Mouse (Mus musculus): Measurements from ENCODE around the gene Bmt2.

Gene Bmt2

DNA sequence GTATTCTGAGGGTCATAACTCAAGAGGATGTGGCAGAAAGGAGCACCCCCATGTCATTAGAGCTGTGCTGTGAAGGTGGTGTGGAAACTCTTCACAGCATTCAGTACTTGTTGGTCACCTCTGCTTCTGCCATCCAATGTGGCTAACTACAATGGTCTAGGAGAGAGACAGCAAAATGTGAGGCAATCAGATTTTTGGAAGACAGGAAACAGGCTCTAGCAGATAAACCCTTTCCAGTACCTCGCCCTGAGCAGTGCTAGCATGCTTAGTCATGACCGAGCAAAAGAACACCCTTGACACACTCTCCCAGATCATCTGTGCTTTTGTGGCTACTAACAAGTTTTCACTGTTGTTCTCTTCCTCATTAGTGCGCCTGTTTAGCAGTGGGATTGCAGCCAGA, 60.7 kb downstream of the Bmt2 start:
- no peak for DNase-seq (ENCODE audit: low read depth)

DNA sequence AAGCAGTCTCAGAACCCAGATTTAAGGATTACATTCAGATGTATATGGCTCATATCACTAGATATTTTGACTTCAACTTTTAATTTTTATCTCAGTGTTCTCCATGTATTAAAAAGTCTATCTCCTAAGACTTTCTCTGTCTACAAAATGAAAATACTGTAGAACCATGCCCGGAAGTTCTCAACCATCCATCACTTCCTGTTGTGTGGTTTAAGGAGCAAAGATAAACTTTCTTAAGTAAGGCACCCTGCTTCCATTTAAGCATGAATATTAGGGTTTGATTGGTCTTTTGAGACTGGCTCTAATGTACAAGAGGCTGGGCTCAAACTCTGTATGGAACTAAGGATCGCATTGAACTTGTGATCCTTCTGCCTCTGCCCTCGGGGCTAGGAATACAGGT, 63.2 kb downstream of the Bmt2 start:
- DNase-seq (ENCODE audit: low read depth): no peak

- DNase-seq (ENCODE audit: low read depth): no peak
These were observed 64.1 kb downstream of the Bmt2 start for GRCm38 (mm10) chr6:13613671-13614070.

GRCm38 (mm10) chr6:13610869-13611268, 66.9 kb downstream of the Bmt2 start:
- DNase-seq (ENCODE audit: low read depth): no peak

DNA sequence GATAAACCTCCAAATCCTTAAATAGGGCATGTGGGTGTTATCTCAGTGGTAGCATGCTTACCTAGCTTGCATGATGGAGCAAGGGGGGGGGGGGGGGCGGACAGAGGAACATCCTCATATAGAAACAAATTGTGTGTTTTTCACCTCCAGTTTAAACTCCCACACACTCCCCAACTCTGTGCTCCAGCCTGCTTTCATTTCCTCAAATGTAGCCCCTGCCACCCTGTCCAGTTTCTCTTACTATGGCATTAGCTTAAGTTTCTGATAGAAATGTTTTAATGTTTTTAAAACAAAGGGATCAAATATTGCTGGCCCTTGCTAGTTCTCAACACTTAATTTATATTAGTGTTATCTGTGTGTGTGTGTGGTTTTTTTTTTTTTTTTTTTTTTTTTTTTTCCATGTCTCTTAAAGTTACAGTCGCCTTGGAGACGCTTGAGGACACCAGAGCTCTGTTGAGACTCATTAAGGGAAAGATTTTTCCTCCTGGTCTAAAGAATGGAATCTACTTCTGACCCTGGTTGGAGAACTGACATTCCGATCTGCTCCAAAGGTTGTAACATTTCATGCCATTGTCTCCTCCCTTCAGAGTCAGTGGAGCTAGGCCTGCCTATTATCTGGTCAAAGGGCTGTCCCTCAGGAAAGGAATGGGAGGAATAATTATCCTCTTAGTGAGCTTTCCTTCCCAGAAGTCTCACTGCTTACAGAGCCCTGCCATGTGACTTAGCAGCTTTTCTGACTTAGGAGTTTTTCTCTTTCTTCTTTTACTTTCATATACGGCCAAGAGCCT, 68.2 kb downstream of the Bmt2 start:
- no peak for DNase-seq (ENCODE audit: low read depth)

- peak; percentile 37 for DNase-seq (ENCODE audit: low read depth)
These were observed 69.9 kb downstream of the Bmt2 start, which contains the start of gene Tmem168 for GRCm38 (mm10) chr6:13607621-13608493. Gene Tmem168, minus strand, starts transcription at chr6:13608100.

DNA sequence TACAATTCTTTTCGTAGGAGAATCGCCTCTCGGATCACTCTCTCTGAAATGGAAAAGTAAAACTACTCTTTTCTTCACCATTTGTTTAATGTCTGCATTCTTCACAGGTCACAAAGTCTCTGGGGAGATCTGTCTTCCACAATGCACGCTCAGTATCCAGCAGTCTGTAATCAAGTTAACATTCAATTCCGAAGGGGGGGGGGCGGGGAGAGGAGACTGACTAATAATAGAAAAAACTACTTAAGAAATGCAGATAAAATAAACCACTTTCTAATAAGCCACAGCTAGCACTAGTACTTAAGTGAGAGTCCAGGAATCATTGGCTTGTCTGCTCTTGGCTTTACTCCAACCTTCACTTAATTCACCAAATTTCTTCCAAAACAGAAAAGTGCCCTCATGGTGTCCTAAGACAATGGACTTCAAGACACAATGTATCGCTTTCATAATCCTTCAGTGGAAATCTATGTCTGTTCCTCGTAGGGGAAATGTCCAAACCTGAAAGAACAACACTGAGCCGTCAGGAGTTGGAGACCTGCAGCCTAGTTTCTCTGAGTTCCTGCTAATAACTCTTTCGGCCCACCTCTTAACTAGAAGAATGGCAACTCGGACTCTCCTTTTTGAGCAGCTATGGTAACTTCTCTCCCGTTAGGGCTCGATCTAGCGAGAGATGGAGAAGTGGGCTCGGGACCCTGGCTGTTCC, 70.7 kb downstream of the Bmt2 start:
- peak; percentile 23 for DNase-seq (ENCODE audit: low read depth)

- no peak for DNase-seq (ENCODE audit: low read depth)
These were observed 71.4 kb downstream of the Bmt2 start for GRCm38 (mm10) chr6:13606394-13606793.

DNA sequence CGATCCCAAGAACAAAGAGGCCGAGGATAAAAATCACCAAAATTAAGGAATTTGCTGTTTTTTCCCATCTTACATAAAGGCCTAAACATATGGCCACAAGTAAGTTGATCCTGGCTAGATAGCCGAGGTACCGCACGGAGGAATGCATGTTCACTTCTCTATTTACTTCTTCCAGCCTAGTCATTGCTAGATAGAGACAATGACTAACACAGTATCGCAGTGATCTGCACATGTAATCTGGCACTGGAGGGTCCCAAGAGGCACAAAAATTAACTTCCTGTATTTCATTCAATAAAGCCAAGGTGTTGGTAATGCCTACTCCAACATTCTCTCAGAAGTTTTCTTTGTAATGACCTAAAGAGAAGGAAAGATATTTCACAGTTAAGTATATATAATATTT, 74.6 kb downstream of the Bmt2 start:
- no peak for DNase-seq (ENCODE audit: low read depth)

GRCm38 (mm10) chr6:13601587-13601986, 76.2 kb downstream of the Bmt2 start:
- DNase-seq (ENCODE audit: low read depth): peak; percentile 56

- DNase-seq (ENCODE audit: low read depth): no peak
These were observed 79.4 kb downstream of the Bmt2 start for GRCm38 (mm10) chr6:13598239-13598923.

- no peak for DNase-seq (ENCODE audit: low read depth)
These were observed 84.9 kb downstream of the Bmt2 start for GRCm38 (mm10) chr6:13592729-13593345.

- no peak for DNase-seq (ENCODE audit: low read depth)
These were observed 91.2 kb downstream of the Bmt2 start for GRCm38 (mm10) chr6:13586560-13586959.

DNA sequence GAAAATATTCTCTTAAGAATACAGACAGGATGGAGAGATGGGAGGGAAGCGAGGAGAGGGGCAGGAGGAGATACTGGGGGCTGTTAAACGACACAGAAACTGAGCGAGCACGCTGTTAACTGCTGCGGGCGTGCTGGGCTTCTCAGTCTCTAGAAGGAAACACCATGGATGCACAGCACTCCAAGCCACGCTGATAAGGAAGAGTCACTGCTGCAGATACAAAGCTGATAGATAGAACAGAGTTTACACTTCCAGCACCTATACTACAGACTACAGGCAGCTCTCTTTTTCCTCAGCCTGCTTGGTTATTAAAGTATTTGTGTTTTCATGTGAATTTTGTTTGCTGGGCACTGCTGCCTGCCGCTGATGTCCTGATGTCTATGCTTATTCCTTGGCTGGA, 91.6 kb downstream of the Bmt2 start:
- no peak for DNase-seq (ENCODE audit: low read depth)

DNA sequence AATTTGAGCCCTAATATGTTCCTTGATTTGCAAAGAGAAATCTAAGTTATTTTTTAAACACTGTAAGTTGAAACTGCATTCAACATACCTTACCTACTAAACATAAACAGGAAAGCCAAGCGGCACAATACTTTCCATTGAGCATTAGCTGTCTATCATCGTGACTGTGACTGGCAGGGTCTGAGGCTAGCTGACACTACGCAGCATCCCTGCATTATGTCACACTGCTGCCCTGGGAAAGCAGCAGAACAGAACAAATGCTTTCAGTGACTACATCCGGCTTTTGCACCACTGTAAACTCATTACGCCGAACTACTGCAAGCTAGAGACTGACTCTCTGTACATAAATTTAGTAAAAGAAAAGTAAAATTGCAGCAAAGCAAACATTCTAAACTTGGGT, 93.0 kb downstream of the Bmt2 start:
- no peak for DNase-seq (ENCODE audit: low read depth)

DNA sequence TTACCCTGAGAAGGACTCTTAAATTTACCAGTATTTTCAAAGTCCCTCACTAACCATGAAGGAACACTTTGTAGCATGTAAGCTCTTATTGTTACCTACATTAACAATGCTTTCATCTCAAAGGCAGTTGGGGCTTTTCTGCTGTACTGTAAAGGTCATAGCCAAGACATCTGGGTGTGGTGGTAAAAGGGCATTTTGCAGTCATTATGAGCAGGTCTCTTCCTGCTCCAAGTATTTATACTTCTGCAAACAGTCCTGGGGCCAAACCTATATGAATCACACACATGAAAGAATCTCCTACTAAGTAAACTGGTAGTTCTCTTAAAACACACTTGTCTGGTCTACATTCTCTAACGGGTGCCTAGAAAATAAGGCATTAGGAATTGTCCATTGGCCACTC, 95.7 kb downstream of the Bmt2 start:
- DNase-seq (ENCODE audit: low read depth): no peak

Measured in fibroblast of lung, adult 2 months (primary cell).